Mouse (Mus musculus): ENCODE measurements around the gene Slc24a3.

GRCm38 (mm10) chr2:145353801-145354200, 186.2 kb downstream of the Slc24a3 start:
- no peak for TF ChIP-seq CTCF (IDR thresholded peaks at IDR 0.05; ENCODE audit: insufficient read depth, low read depth, low read length)
- no peak for TF ChIP-seq POLR2A (IDR thresholded peaks at IDR 0.05; ENCODE audit: insufficient read depth, low read depth, low read length)
